ENCODE assay signal across 8 mouse cellular contexts in the genomic region with DNA sequence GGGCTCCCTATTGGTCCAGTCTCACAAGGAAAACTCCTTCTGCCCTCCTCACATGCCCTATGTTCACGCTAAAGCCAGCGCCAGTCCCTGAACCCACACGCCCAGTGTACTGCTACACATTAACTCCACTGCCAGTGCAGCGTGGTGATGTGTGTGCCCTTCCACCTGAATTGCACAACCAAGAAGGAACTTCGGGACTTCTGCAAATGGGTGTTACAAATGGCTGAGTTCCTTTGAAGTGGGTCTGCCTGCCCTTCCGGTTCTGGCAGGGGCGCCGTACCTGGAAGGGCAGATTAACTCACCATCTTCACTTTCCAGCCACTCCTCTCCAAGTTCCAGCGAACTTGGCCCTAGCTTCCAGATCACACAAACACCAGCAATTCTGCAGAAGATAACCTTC. TPM values are rescaled to one million over a fixed set of nuclear protein-coding genes. Genes with fewer than 3 reads are reported as not detected.
A peak's percentile ranks its signal among the peaks of the same experiment; 100 is the strongest.
DNase-seq lines count a peak whose midpoint lies in the region; ATAC-seq lines count a peak whose summit lies in the region.

No protein-coding gene starts in this region.

- H3K27me3 ChIP-seq in hindbrain, embryonic 11.5 days (ENCODE audit: control insufficient read depth, insufficient read depth, low read length), result no peaks in the 10 kb centered on the region
- no peaks in the 10 kb centered on the region for H3K27me3 ChIP-seq in limb, embryonic 15.5 days

- peak overlapping the region; percentile 71 for H3K27ac ChIP-seq in hindbrain, embryonic 11.5 days (ENCODE audit: low read depth, low read length)
- H3K27ac ChIP-seq in limb, embryonic 15.5 days, result peak overlapping the region; percentile 88

- peaks cover 8% of the 10 kb centered on the region for H3K4me1 ChIP-seq in hindbrain, embryonic 11.5 days (replicated peaks; ENCODE audit: control insufficient read depth, insufficient read depth, low read length)
- peaks cover 57% of the 10 kb centered on the region for H3K4me1 ChIP-seq in limb, embryonic 15.5 days

- no peak overlapping the region for H3K4me3 ChIP-seq in hindbrain, embryonic 11.5 days (ENCODE audit: low read depth, low read length)
- H3K4me3 ChIP-seq in limb, embryonic 15.5 days, result no peak overlapping the region

- H3K9ac ChIP-seq in hindbrain, embryonic 11.5 days (ENCODE audit: low read depth, low read length), result no peak overlapping the region
- no peak overlapping the region for H3K9ac ChIP-seq in limb, embryonic 15.5 days

- no peaks in the 10 kb centered on the region for H3K36me3 ChIP-seq in hindbrain, embryonic 11.5 days (ENCODE audit: control insufficient read depth, insufficient read depth, low read length)
- no peaks in the 10 kb centered on the region for H3K36me3 ChIP-seq in limb, embryonic 15.5 days

- 55% methylated on average over 9 of the region's 9 CpGs for WGBS in hindbrain, embryonic 11.5 days
- 30% methylated on average over 9 of the region's 9 CpGs for WGBS in limb, embryonic 15.5 days

- DNase-seq in urinary bladder, postnatal 14 days (ENCODE audit: low spot score), result peak; percentile 64
- DNase-seq in urinary bladder, postnatal 10 days (ENCODE audit: low spot score), result no peak
- DNase-seq in hindbrain, embryonic 11.5 days (ENCODE audit: low spot score), result no peak
- no peak for DNase-seq in right cerebral cortex, postnatal 25 days
- DNase-seq in left cerebral cortex, adult 18-20 months (ENCODE audit: low spot score in 2 of 2), result no peak

- no peak for ATAC-seq in hindbrain, embryonic 11.5 days (ENCODE audit: low FRiP score)
- ATAC-seq in limb, embryonic 15.5 days (ENCODE audit: insufficient number of reproducible peaks, low FRiP score, low TSS enrichment, low read depth), result no peak
- peak; percentile 67 for ATAC-seq in monocyte, adult 5-6 weeks (replicated peaks; ENCODE audit: insufficient number of reproducible peaks, low FRiP score, low TSS enrichment, poor library complexity, severe bottlenecking)
- no peak for ATAC-seq in CD4-positive, CD25-positive, alpha-beta regulatory T cell, adult 4 months

- no peaks in the 10 kb centered on the region for H3K9me3 ChIP-seq in hindbrain, embryonic 11.5 days (ENCODE audit: control insufficient read depth, low read length)
- H3K9me3 ChIP-seq in limb, embryonic 15.5 days, result no peaks in the 10 kb centered on the region

- no peak overlapping the region; the same call in 1 of the 2 replicates for H3K4me2 ChIP-seq in hindbrain, embryonic 11.5 days (replicated peaks; ENCODE audit: low read depth, low read length)
- peak overlapping the region; percentile 49 for H3K4me2 ChIP-seq in limb, embryonic 15.5 days

RNA-seq across cellular contexts. Expression of gene Egln3, which starts 12.5 kb away (rescaled TPM):
- 7.3 and 7.9 TPM in 2 replicates for polyA plus RNA-seq in hindbrain, embryonic 11.5 days (2014; fragmentation: Nextera tagmentation; extraction: Ambion mirVana)
- 17.7 and 19.4 TPM in 2 replicates for polyA plus RNA-seq in limb, embryonic 15.5 days (2015; fragmentation: Nextera tagmentation; extraction: Ambion mirVana)
- total RNA-seq in monocyte, adult 5-6 weeks (2017), result 1.8 to 4.0 TPM (median 3.6 TPM) in 3 replicates
- 1 to 10 TPM; 1.7 TPM for polyA plus RNA-seq in CD4-positive, CD25-positive, alpha-beta regulatory T cell, adult 4 months (2017; shearing (Covaris generic))
- 10 to 100 TPM; 10.2 to 11.2 TPM for total RNA-seq in left cerebral cortex, adult 18-20 months (2021)
